Mouse (Mus musculus) brain, embryonic 14.5 days (tissue): Measurements from ENCODE around the gene Stk16.

Experiments
- CTCF ChIP-seq: fragments of 200-500 bp; IDR thresholded peaks from 2 replicates; pipeline ENCODE4 v1.5.1; 2012; ENCODE audit warnings: inconsistent platforms, mild to moderate bottlenecking, moderate library complexity, borderline replicate concordance; ENCODE audit not compliant: insufficient read depth, insufficient read length; ENCODE audit errors: extremely low read depth
- POLR2A ChIP-seq: fragments of 200-500 bp; IDR thresholded peaks from 2 replicates; pipeline ENCODE4 v1.6.1; 2012; ENCODE audit warnings: mild to moderate bottlenecking, inconsistent platforms, borderline replicate concordance; ENCODE audit not compliant: poor library complexity, insufficient read depth, insufficient read length, severe bottlenecking; ENCODE audit errors: extremely low read depth

GRCm38 (mm10) chr1:75214442-75214841 is 3.8 kb downstream of the Stk16 start:
- TF ChIP-seq CTCF = no peak
- no peak for TF ChIP-seq POLR2A
